Mouse (Mus musculus) embryonic facial prominence, embryonic 11.5 days (tissue): Measurements from ENCODE around the gene Sema5a. TPM values are rescaled to one million over a fixed set of nuclear protein-coding genes. Genes with fewer than 3 reads are reported as not detected.

Experiments
- ATAC-seq: fragments of 200-750 bp; cut with Nextera tagmentation; replicated peaks from 2 replicates; pipeline ENCODE4 v1.8.0; 2017; ENCODE audit warnings: low read depth; ENCODE audit not compliant: insufficient number of reproducible peaks, low FRiP score, low TSS enrichment
- DNase-seq: peaks from one replicate; pipeline ENCODE4 v3.0.0-alpha.2; 2015; ENCODE audit warnings: low spot score
- H3K27ac ChIP-seq: fragments of 300-500 bp; sonication (generic); replicated peaks from 2 replicates; pipeline ENCODE4 v1.5.1; 2014; ENCODE audit warnings: mild to moderate bottlenecking, low read depth, low read length, control low read depth
- H3K27me3 ChIP-seq: fragments of 300-500 bp; sonication (generic); 2 replicates; pipeline ENCODE4 v1.6.1; 2014; ENCODE audit warnings: mild to moderate bottlenecking, low read length, moderate library complexity, mixed read lengths; ENCODE audit not compliant: control insufficient read depth, insufficient read depth
- H3K36me3 ChIP-seq: fragments of 300-500 bp; sonication (generic); replicated peaks from 2 replicates; pipeline ENCODE4 v1.6.1; 2014; ENCODE audit warnings: low read depth, mild to moderate bottlenecking, low read length, moderate library complexity, mixed read lengths; ENCODE audit not compliant: control insufficient read depth, insufficient read depth
- H3K4me1 ChIP-seq: fragments of 300-500 bp; sonication (generic); 2 replicates; pipeline ENCODE4 v1.6.1; 2014; ENCODE audit warnings: low read length, mixed read lengths; ENCODE audit not compliant: control insufficient read depth, insufficient read depth
- H3K4me2 ChIP-seq: fragments of 300-500 bp; sonication (generic); 2 replicates; pipeline ENCODE4 v1.6.1; 2014; ENCODE audit warnings: low read depth, mild to moderate bottlenecking, control low read depth, low read length, moderate library complexity
- H3K4me3 ChIP-seq: fragments of 300-500 bp; sonication (generic); 2 replicates; pipeline ENCODE4 v1.5.1; 2014; ENCODE audit warnings: low read depth, low read length, control low read depth
- H3K9ac ChIP-seq: fragments of 300-500 bp; sonication (generic); replicated peaks from 2 replicates; pipeline ENCODE4 v1.6.1; 2014; ENCODE audit warnings: mild to moderate bottlenecking, control low read depth, low read length
- H3K9me3 ChIP-seq: fragments of 300-500 bp; sonication (generic); replicated peaks from 2 replicates; pipeline ENCODE4 v1.6.1; 2016; ENCODE audit warnings: mild to moderate bottlenecking, low read length, inconsistent platforms, mixed read lengths; ENCODE audit not compliant: control insufficient read depth
- WGBS: fragments of 180-500 bp; shearing (Covaris S2); extraction: QIAGEN DNeasy Blood & Tissue Kit; methylation state at CpG from one replicate; pipeline ENCODE4 v1.1.7; 2014; 5-methylcytosine and 5-hydroxymethylcytosine counted together
- polyA plus RNA-seq: library from polyadenylated mRNA; unstranded; fragments of >200 nt; fragmentation: Nextera tagmentation; extraction: Ambion mirVana; gene quantifications from 2 replicates; pipeline ENCODE4 v1.2.1, GENCODE M21; 2014

The Sema5a gene
- polyA plus RNA-seq, 1 experiment from 2014 or later, result 20.2 TPM

GRCm38 (mm10) chr15:32343544-32343943, 98.9 kb downstream of the Sema5a start:
- ATAC-seq (no peak), DNase-seq (no peak)
- Histone ChIP-seq H3K4me2 (no peak overlapping the region), H3K4me1 (no peaks in the 10 kb centered on the region; the same call in 1 of the 2 replicates), H3K9me3 (no peaks in the 10 kb centered on the region), H3K9ac (no peak overlapping the region), H3K4me3 (no peak overlapping the region), H3K36me3 (no peaks in the 10 kb centered on the region), H3K27me3 (no peaks in the 10 kb centered on the region), H3K27ac (no peak overlapping the region)
- WGBS, result 84% methylated on average over 5 of the region's 5 CpGs

GRCm38 (mm10) chr15:32347315-32347714, 102.7 kb downstream of the Sema5a start:
- no peak for DNase-seq
- no peaks in the 10 kb centered on the region for H3K4me1 ChIP-seq
- H3K4me2 ChIP-seq, result no peak overlapping the region
- no peaks in the 10 kb centered on the region for H3K27me3 ChIP-seq
- H3K4me3 ChIP-seq, result no peak overlapping the region
- H3K27ac ChIP-seq, result no peak overlapping the region
- no peaks in the 10 kb centered on the region for H3K9me3 ChIP-seq
- H3K36me3 ChIP-seq, result no peaks in the 10 kb centered on the region
- H3K9ac ChIP-seq, result no peak overlapping the region
- no peak for ATAC-seq
- WGBS, result 90% methylated on average over 5 of the region's 5 CpGs

DNA sequence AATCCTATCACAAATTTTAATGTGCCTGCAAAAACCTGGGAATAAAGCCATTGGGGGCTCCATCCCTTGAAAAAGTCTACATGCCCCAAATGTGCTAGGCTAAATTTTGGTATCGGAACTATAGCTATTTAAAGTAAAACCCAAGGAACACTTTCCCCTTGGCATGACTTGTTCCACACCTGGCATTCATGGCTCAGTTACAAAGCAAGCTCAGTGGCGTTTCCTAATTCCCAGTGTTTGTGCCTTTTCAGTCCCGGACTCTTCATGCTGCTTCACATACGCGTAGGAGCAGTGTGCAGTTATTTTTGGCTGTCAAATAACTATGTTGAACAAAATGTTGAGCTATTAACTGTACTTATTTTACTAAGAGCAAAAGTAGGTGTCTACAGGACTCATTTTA, 104.7 kb downstream of the Sema5a start:
- H3K4me1 ChIP-seq, result no peaks in the 10 kb centered on the region
- H3K9me3 ChIP-seq, result no peaks in the 10 kb centered on the region
- H3K4me2 ChIP-seq, result no peak overlapping the region
- no peak overlapping the region for H3K4me3 ChIP-seq
- H3K27me3 ChIP-seq, result no peaks in the 10 kb centered on the region
- no peak overlapping the region for H3K9ac ChIP-seq
- no peak overlapping the region for H3K27ac ChIP-seq
- ATAC-seq (no peak), DNase-seq (no peak)
- no peaks in the 10 kb centered on the region for H3K36me3 ChIP-seq
- 92% methylated on average over 5 of the region's 5 CpGs for WGBS

- no peak overlapping the region for H3K4me2 ChIP-seq
- H3K4me3 ChIP-seq, result no peak overlapping the region
- whole genome bisulfite sequencing, result 46% methylated on average over 8 of the region's 8 CpGs
- H3K9me3 ChIP-seq, result no peaks in the 10 kb centered on the region
- H3K9ac ChIP-seq, result no peak overlapping the region
- DNase-seq, result no peak
- no peak for ATAC-seq
- H3K27ac ChIP-seq, result no peak overlapping the region
- H3K27me3 ChIP-seq, result no peaks in the 10 kb centered on the region
- no peaks in the 10 kb centered on the region for H3K4me1 ChIP-seq
- H3K36me3 ChIP-seq, result no peaks in the 10 kb centered on the region
These were observed 108.4 kb downstream of the Sema5a start for GRCm38 (mm10) chr15:32352995-32353394.

DNA sequence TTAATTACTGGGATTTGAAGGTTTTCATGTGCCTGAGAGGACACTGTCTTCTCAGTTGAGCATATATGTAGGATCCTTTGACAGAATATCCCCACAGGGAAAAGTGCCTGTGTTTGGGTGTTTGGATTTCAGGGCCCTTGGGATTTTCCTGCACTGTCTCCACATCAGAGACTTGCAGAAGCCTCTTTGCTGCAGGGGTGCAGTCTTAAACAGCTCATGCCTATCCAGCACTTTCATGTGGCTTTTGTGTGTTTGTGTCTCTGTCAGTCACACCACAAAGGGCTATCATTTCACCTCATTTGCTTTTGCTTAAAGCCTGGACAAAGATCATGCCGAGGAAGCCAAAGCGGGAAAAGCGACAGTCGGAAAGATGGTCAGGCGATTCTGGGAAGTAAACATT, 108.9 kb downstream of the Sema5a start:
- Histone ChIP-seq H3K4me1 (no peaks in the 10 kb centered on the region), H3K27me3 (no peaks in the 10 kb centered on the region), H3K9me3 (no peaks in the 10 kb centered on the region), H3K36me3 (no peaks in the 10 kb centered on the region), H3K9ac (no peak overlapping the region), H3K4me2 (no peak overlapping the region), H3K4me3 (no peak overlapping the region), H3K27ac (no peak overlapping the region)
- ATAC-seq (no peak), DNase-seq (no peak)
- WGBS, result 61% methylated on average over 5 of the region's 5 CpGs

GRCm38 (mm10) chr15:32356805-32357204, 112.2 kb downstream of the Sema5a start:
- Histone ChIP-seq H3K9ac (no peak overlapping the region), H3K4me2 (no peak overlapping the region), H3K36me3 (no peaks in the 10 kb centered on the region), H3K27me3 (no peaks in the 10 kb centered on the region), H3K27ac (no peak overlapping the region), H3K4me3 (no peak overlapping the region), H3K4me1 (no peaks in the 10 kb centered on the region), H3K9me3 (no peaks in the 10 kb centered on the region)
- WGBS, result 89% methylated on average over 5 of the region's 5 CpGs
- DNase-seq (no peak), ATAC-seq (no peak)

DNA sequence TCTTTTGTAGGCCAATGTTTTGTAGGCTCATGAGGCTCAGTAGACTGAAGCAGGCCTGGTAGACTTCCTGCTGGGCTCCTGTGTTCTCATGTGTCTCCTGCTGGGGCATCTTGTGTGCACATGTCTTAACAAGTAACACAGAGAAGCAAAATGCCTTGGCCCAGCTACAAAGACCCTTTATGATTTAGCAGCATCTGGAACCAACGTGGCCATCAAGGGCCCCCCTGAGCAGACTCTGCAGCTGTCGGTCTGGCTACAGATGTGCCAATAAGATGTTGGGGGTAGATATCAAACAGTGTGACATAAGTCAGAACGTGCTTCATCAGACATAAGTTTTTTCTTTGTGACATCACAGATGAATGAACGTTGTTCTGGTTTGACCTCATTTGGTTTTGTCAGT, 123.2 kb downstream of the Sema5a start:
- H3K36me3 ChIP-seq, result no peaks in the 10 kb centered on the region
- H3K27me3 ChIP-seq, result no peaks in the 10 kb centered on the region
- no peak overlapping the region for H3K9ac ChIP-seq
- 57% methylated on average over 4 of the region's 4 CpGs for WGBS
- H3K4me3 ChIP-seq, result no peak overlapping the region
- no peak overlapping the region for H3K4me2 ChIP-seq
- DNase-seq (no peak), ATAC-seq (no peak)
- H3K4me1 ChIP-seq, result no peaks in the 10 kb centered on the region
- H3K9me3 ChIP-seq, result no peaks in the 10 kb centered on the region
- no peak overlapping the region for H3K27ac ChIP-seq

- ATAC-seq (no peak), DNase-seq (no peak)
- no peak overlapping the region for H3K27ac ChIP-seq
- H3K4me1 ChIP-seq, result no peaks in the 10 kb centered on the region
- H3K4me2 ChIP-seq, result no peak overlapping the region
- H3K9me3 ChIP-seq, result no peaks in the 10 kb centered on the region
- H3K27me3 ChIP-seq, result no peaks in the 10 kb centered on the region
- no peaks in the 10 kb centered on the region for H3K36me3 ChIP-seq
- no peak overlapping the region for H3K9ac ChIP-seq
- WGBS, result 71% methylated on average over 6 of the region's 6 CpGs
- H3K4me3 ChIP-seq, result no peak overlapping the region
These were observed 126.3 kb downstream of the Sema5a start for GRCm38 (mm10) chr15:32370914-32371313.
